Mouse (Mus musculus) hindbrain, postnatal 0 days (tissue): ENCODE data around the gene Parpbp. TPM values are rescaled to one million over a fixed set of nuclear protein-coding genes. Genes with fewer than 3 reads are reported as not detected.

ENCODE experiments used
- ATAC-seq: fragments of 200-750 bp; cut with Nextera tagmentation; 2 replicates; pipeline ENCODE4 v1.8.0; 2017; ENCODE audit warnings: mild to moderate bottlenecking, moderate TSS enrichment, moderate library complexity
- DNase-seq: peaks from one replicate; pipeline ENCODE4 v3.0.0-alpha.2; 2015; ENCODE audit warnings: low spot score
- H3K27ac ChIP-seq: fragments of 300-500 bp; sonication (generic); 2 replicates; pipeline ENCODE4 v1.5.1; 2014; ENCODE audit warnings: mild to moderate bottlenecking
- H3K27me3 ChIP-seq: fragments of 300-500 bp; sonication (generic); 2 replicates; pipeline ENCODE4 v1.6.1; 2014; ENCODE audit warnings: low read length, mixed read lengths; ENCODE audit not compliant: insufficient read depth
- H3K36me3 ChIP-seq: fragments of 300-500 bp; sonication (generic); 2 replicates; pipeline ENCODE4 v1.6.1; 2014; ENCODE audit warnings: low read length, mixed read lengths; ENCODE audit not compliant: insufficient read depth
- H3K4me1 ChIP-seq: fragments of 300-500 bp; sonication (generic); 2 replicates; pipeline ENCODE4 v1.6.1; 2014; ENCODE audit warnings: antibody characterized with exemption, low read length, mixed read lengths; ENCODE audit not compliant: insufficient read depth
- H3K4me2 ChIP-seq: fragments of 300-500 bp; sonication (generic); 2 replicates; pipeline ENCODE4 v1.6.1; 2014; ENCODE audit warnings: low read depth, mild to moderate bottlenecking, low read length, moderate library complexity, mixed read lengths
- H3K4me3 ChIP-seq: fragments of 300-500 bp; sonication (generic); 2 replicates; pipeline ENCODE4 v1.5.1; 2014; ENCODE audit warnings: low read length
- H3K9ac ChIP-seq: fragments of 300-500 bp; sonication (generic); replicated peaks from 2 replicates; pipeline ENCODE4 v1.6.1; 2014; ENCODE audit warnings: mild to moderate bottlenecking, low read length, moderate library complexity, mixed read lengths
- H3K9me3 ChIP-seq: fragments of 300-500 bp; sonication (generic); 2 replicates; pipeline ENCODE4 v1.6.1; 2016; ENCODE audit warnings: low read length, mixed read lengths
- CTCF ChIP-seq: IDR thresholded peaks from 2 replicates; pipeline ENCODE4 v1.5.1; 2016; ENCODE audit warnings: antibody characterized with exemption, control low read depth, low read depth
- WGBS: fragments of 180-500 bp; shearing (Covaris S2); extraction: QIAGEN DNeasy Blood & Tissue Kit; methylation state at CpG from one replicate; pipeline ENCODE4 v1.1.7; 2014; 5-methylcytosine and 5-hydroxymethylcytosine counted together
- polyA plus RNA-seq: library from polyadenylated mRNA; unstranded; fragments of >200 nt; fragmentation: Nextera tagmentation; extraction: Ambion mirVana; gene quantifications from 2 replicates; pipeline ENCODE4 v1.2.1, GENCODE M21; 2015
- total RNA-seq: library from RNA; depleted of rRNA; stranded (reverse); fragments of >200 nt; gene quantifications from 2 replicates; pipeline ENCODE4 v1.2.3, GENCODE M21; 2014

The Parpbp gene
- total and polyA plus RNA-seq, 2 experiments from 2014 or later, result 1.6 to 3.3 TPM

- ATAC-seq, result no peak
- Histone ChIP-seq H3K36me3 (no peaks in the 10 kb centered on the region), H3K4me2 (no peak overlapping the region), H3K4me1 (no peaks in the 10 kb centered on the region), H3K27ac (no peak overlapping the region), H3K9ac (no peak overlapping the region), H3K4me3 (no peak overlapping the region), H3K27me3 (no peaks in the 10 kb centered on the region), H3K9me3 (no peaks in the 10 kb centered on the region)
- 84% methylated on average over 3 of the region's 3 CpGs for WGBS
- DNase-seq, result no peak
- TF ChIP-seq CTCF, result no peak
These were observed 79.4 kb downstream of the Parpbp start for GRCm38 (mm10) chr10:88067377-88067776.

DNA sequence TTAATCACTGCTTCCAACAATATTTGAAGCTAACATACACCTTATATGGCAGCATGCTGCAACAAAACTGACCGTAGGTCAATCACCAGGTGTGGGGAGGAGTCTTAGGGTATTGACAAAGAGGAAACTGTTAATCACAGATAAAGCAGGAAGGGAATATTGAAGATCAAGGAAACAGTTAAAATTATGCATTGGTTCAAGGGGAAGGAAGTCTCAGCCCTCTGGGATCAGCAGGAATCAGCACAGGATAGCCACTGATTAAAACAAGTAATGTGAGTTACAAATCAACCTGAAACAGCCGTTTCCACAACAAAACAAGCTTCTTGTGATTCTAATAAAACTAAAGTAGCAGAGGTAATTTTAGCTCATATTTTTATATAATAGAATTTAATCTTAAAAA lies 81.9 kb downstream of the Parpbp start:
- no peak overlapping the region for H3K27ac ChIP-seq

GRCm38 (mm10) chr10:88063436-88063835 lies 83.3 kb downstream of the Parpbp start:
- ATAC-seq (no peak), DNase-seq (peak; percentile 20)
- H3K4me2 ChIP-seq, result no peak overlapping the region
- 69% methylated on average over 4 of the region's 4 CpGs for WGBS
- H3K4me1 ChIP-seq, result no peaks in the 10 kb centered on the region
- no peak overlapping the region for H3K4me3 ChIP-seq
- H3K27me3 ChIP-seq, result no peaks in the 10 kb centered on the region
- TF ChIP-seq CTCF, result no peak
- H3K36me3 ChIP-seq, result no peaks in the 10 kb centered on the region
- H3K9me3 ChIP-seq, result no peaks in the 10 kb centered on the region
- H3K9ac ChIP-seq, result no peak overlapping the region
- H3K27ac ChIP-seq, result no peak overlapping the region

More for the DNA sequence above, 81.9 kb downstream of the Parpbp start:
- DNase-seq, result no peak
- no peak for ATAC-seq
- H3K4me3 ChIP-seq, result no peak overlapping the region
- H3K9ac ChIP-seq, result no peak overlapping the region
- H3K27me3 ChIP-seq, result no peaks in the 10 kb centered on the region
- H3K36me3 ChIP-seq, result no peaks in the 10 kb centered on the region
- no peak overlapping the region for H3K4me2 ChIP-seq
- no peaks in the 10 kb centered on the region for H3K4me1 ChIP-seq
- 78% methylated on average over 2 of the region's 2 CpGs for WGBS
- no peak for TF ChIP-seq CTCF
- H3K9me3 ChIP-seq, result no peaks in the 10 kb centered on the region

DNA sequence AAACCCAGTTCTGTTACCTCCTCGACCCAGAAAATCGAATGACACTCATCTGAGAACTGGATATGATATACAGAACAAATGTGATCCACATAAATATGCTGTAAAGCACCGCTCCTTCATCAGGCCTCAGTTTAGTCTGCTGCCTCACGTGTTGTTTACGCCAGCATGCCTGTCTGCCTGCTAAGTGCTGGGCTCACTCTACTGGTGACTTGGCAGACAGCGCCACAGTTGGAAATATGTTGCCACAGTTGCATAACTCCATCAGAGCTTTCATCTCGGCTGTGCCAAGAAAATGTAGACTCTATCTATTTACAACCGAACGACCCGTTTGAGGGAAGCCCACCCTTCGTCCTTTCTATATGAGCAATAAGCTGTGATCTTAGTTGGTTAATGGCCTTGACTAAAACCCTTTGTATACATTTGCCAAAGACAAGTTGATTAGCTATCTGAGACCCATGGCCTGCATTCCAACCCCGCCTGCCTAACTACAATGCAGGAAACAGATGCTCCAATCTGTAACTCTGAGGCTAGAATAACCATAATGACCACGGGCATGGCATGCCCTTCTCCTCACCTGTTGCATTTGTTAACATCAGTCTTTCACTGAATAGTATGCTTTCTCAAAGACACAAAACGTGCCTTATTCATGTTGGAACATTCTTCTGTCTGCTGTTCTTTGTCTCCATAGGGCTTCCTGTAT lies 89.6 kb downstream of the Parpbp start:
- DNase-seq (peak; percentile 23), ATAC-seq (no peak)
- Histone ChIP-seq H3K4me3 (no peak overlapping the region), H3K36me3 (no peaks in the 10 kb centered on the region), H3K9ac (no peak overlapping the region), H3K4me1 (no peaks in the 10 kb centered on the region), H3K27ac (no peak overlapping the region), H3K4me2 (no peak overlapping the region), H3K27me3 (no peaks in the 10 kb centered on the region), H3K9me3 (no peaks in the 10 kb centered on the region)
- TF ChIP-seq CTCF, result peak; percentile 18; the same call in 1 of the 2 replicates
- 68% methylated on average over 14 of the region's 14 CpGs for WGBS

DNA sequence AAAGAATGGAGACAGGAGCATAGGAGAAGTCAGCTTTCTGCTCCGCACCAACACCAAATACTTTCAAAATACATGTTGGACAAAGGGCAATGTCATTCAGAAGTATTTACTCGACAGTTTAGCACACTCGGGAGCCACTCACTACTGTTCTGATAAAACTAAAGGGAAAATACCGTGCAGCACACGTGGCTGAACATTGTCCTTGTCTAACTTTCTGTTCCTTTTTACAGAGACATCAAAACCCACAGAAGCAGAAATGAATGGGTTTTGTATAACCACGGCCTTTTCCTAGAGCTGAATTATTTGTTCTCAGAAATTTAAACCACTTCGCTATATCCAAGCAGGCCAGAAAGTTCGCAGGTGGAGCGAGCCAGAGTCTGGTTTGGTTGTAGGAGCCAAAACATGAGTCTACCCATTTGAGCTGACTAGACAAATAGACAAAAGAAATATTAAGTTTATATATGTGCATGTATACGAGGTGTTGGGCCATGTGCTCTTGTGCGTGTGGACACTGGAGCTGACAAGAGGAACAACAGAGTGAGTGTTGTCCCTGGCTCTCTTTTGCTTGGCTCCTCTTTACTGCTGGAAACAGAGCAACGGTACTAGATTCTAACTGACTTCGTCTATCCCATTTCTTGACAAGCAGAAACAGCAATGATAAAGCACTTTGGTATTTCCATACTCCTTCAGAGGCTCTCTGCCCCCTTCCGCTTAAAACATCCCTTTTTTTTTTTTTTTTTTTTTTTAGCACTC lies 92.3 kb downstream of the Parpbp start:
- H3K4me3 ChIP-seq, result no peak overlapping the region
- ATAC-seq (no peak), DNase-seq (no peak)
- no peaks in the 10 kb centered on the region for H3K36me3 ChIP-seq
- no peaks in the 10 kb centered on the region for H3K27me3 ChIP-seq
- H3K9ac ChIP-seq, result no peak overlapping the region
- H3K4me2 ChIP-seq, result no peak overlapping the region
- whole genome bisulfite sequencing, result 84% methylated on average over 14 of the region's 14 CpGs
- no peaks in the 10 kb centered on the region for H3K4me1 ChIP-seq
- no peak for TF ChIP-seq CTCF
- H3K27ac ChIP-seq, result no peak overlapping the region
- H3K9me3 ChIP-seq, result no peaks in the 10 kb centered on the region

DNA sequence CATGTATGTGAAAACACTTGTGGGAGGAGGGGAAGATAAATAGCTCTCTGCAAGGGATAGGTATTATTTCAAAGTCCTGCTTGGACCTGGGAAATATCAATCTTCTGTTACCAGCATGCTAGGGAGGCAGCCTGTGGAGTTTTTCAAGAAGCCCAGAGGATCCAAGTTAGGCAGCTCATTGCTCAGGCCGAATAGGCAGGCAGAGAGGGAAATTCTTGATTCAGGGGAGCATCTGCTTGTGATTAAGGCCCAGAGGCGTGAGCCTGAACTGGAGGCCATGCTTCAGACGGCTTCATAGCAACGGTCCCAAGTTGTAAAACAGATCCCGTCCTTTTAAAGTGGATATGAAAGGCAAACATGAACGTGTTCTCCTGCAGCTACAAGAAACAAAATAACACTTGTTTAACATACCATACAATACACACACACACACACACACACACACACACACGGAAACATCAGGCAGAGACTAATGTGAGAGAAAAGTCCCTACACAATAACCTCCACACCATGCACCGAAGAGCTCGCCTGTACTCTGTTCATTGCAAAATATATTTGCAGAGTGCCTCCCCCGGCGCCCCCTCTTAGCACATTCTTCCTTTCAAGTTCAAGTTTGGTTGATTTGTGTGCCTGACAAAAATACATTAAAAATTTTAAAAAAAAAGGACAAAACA lies 100.5 kb downstream of the Parpbp start:
- WGBS, result 60% methylated on average over 11 of the region's 11 CpGs
- Histone ChIP-seq H3K27me3 (no peaks in the 10 kb centered on the region), H3K36me3 (no peaks in the 10 kb centered on the region), H3K9me3 (no peaks in the 10 kb centered on the region), H3K9ac (no peak overlapping the region), H3K4me1 (no peaks in the 10 kb centered on the region), H3K4me2 (no peak overlapping the region), H3K4me3 (no peak overlapping the region), H3K27ac (no peak overlapping the region)
- DNase-seq, result peak; percentile 27
- no peak for ATAC-seq
- no peak for TF ChIP-seq CTCF
